Mouse (Mus musculus): ENCODE data around the gene Tmsb15b1. TPM values are rescaled to one million over a fixed set of nuclear protein-coding genes. Genes with fewer than 3 reads are reported as not detected.

The Tmsb15b1 gene
- polyA plus RNA-seq (2015; fragmentation: Nextera tagmentation; extraction: Ambion mirVana) = 45.1 and 49.1 TPM in 2 replicates

DNA sequence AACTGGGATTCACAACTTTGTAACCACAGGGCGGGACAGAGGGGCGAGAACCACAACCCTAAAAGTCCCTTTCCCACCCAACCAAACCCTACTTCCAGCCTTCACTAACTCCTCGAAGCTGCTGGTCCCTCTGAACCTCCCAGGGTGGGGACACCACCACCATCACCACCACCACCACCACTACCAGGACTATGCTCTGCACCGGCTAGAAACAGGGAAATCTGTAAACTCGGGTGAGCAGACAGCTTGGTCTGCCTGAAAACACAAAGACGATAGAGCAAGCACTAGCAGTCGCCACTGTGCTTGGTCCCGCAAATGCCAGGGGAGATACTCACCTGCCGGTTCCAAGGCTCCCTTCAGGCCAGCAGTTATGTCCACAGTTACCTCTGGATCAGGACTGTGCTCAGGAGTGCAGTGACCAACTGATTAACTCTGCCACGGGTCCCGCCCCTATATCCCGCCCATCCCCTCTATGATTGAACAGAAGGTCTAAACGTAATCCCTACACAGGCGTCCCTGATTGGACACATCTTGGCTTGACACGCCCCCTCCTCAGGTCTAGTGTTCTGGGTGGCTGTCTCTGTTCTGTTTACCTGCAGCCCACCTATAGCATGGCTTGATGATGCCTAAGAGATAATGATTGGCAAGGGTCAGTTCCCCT lies at the start of gene Tmsb15b1, which contains the start of gene Tmsb15l:
Gene Tmsb15b1 (minus strand): TSS at position 451 of the 661 bp plus-strand sequence.
Gene Tmsb15l (minus strand): TSS at position 446 of the 661 bp plus-strand sequence.
- Histone ChIP-seq H3K9ac (peak within 1 kb of the TSS; percentile 65), H3K4me1 (no peaks in the 10 kb centered on the region), H3K9me3 (no peaks in the 10 kb centered on the region), H3K27me3 (no peaks in the 10 kb centered on the region; the same call in 1 of the 2 replicates), H3K4me3 (peak within 1 kb of the TSS; percentile 52), H3K27ac (no peak within 1 kb of the TSS), H3K36me3 (no peaks in the 10 kb centered on the region), H3K4me2 (peak within 1 kb of the TSS; percentile 57)
- ATAC-seq (ENCODE audit: insufficient number of reproducible peaks, insufficient read depth, low FRiP score, low TSS enrichment, low read depth) = peak; percentile 99
- 31% methylated on average over 15 of the region's 15 CpGs for WGBS

GRCm38 (mm10) chrX:137019310-137019709 lies 42.6 kb upstream of the Tmsb15b1 start:
- Histone ChIP-seq H3K27ac (no peak overlapping the region), H3K4me1 (no peaks in the 10 kb centered on the region), H3K27me3 (no peaks in the 10 kb centered on the region), H3K9ac (no peak overlapping the region), H3K9me3 (no peaks in the 10 kb centered on the region), H3K36me3 (no peaks in the 10 kb centered on the region), H3K4me2 (no peak overlapping the region), H3K4me3 (no peak overlapping the region)
- WGBS = 27% methylated on average over 1 of the region's 1 CpGs
- ATAC-seq (ENCODE audit: insufficient number of reproducible peaks, insufficient read depth, low FRiP score, low TSS enrichment, low read depth) = no peak

DNA sequence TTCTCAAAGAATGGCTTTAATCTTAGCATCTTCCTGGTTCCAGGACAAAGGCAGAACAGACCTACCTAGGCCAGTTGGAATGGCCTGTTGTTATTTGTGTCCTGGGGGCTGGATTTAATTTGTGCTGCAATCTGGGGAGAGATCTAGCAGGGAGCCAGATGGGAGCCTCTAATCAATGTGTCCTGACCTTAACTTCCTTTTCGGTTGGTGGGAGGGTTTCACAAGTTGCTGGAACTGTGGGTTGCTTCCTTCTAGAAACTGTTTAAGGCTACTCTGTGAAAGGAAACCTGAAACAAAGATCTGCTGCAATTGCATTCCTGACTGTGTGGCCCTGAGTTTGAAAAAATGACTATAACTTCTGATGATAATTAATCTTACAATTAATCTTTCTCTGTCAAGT lies 41.0 kb upstream of the Tmsb15b1 start:
- H3K4me1 ChIP-seq = no peaks in the 10 kb centered on the region
- H3K4me3 ChIP-seq = no peak overlapping the region
- ATAC-seq (ENCODE audit: insufficient number of reproducible peaks, insufficient read depth, low FRiP score, low TSS enrichment, low read depth) = no peak
- no peak overlapping the region for H3K4me2 ChIP-seq
- no peak overlapping the region for H3K27ac ChIP-seq
- no peak overlapping the region for H3K9ac ChIP-seq
- no peaks in the 10 kb centered on the region for H3K36me3 ChIP-seq
- no peaks in the 10 kb centered on the region for H3K27me3 ChIP-seq
- 30% methylated on average over 1 of the region's 1 CpGs for WGBS
- H3K9me3 ChIP-seq = no peaks in the 10 kb centered on the region

DNA sequence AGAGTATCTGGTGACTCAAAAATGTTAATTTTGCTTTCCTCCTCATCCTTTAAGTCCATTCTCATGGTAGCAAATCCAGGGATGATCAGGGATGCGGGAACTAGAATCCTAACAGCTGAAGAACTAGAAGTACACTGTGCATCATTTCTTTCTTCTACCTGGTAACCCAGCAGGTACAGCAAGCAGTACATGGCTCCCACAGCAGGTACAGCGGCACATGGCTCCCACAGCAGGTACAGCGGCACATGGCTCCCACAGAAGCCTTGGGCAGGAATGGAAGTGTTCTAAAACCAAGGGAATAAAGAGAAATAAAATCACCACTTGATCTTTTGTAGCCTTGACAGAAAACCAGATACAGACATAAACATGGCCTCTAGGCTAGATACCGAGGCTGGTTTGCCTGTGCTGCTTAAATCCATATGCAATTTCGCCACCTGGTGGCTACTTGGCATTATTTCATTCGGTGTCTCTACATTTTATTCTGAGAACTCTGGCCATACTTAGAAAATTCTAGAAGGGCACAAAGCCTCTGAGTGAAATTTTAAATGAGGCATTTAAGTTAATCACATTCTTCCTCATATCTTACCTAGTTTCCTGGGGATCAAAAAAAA lies 38.5 kb upstream of the Tmsb15b1 start:
- no peak for ATAC-seq (ENCODE audit: insufficient number of reproducible peaks, insufficient read depth, low FRiP score, low TSS enrichment, low read depth)
- Histone ChIP-seq H3K4me3 (no peak overlapping the region), H3K27me3 (no peaks in the 10 kb centered on the region), H3K4me1 (no peaks in the 10 kb centered on the region), H3K9ac (no peak overlapping the region), H3K36me3 (no peaks in the 10 kb centered on the region), H3K9me3 (no peaks in the 10 kb centered on the region), H3K4me2 (no peak overlapping the region), H3K27ac (no peak overlapping the region)
- 56% methylated on average over 6 of the region's 6 CpGs for WGBS

GRCm38 (mm10) chrX:136996256-136996655 lies 19.6 kb upstream of the Tmsb15b1 start:
- Histone ChIP-seq H3K4me2 (no peak overlapping the region), H3K9ac (no peak overlapping the region), H3K9me3 (no peaks in the 10 kb centered on the region), H3K27ac (no peak overlapping the region), H3K36me3 (no peaks in the 10 kb centered on the region), H3K4me1 (no peaks in the 10 kb centered on the region), H3K4me3 (no peak overlapping the region), H3K27me3 (peaks cover 36% of the 10 kb centered on the region)
- WGBS = 85% methylated on average over 2 of the region's 2 CpGs
- ATAC-seq (ENCODE audit: insufficient number of reproducible peaks, insufficient read depth, low FRiP score, low TSS enrichment, low read depth) = no peak

- WGBS = 34% methylated on average over 14 of the region's 14 CpGs
- Histone ChIP-seq H3K9ac (peak overlapping the region; percentile 64), H3K9me3 (no peaks in the 10 kb centered on the region), H3K4me2 (peak overlapping the region; percentile 62), H3K36me3 (no peaks in the 10 kb centered on the region), H3K4me3 (peak overlapping the region; percentile 48), H3K4me1 (no peaks in the 10 kb centered on the region), H3K27me3 (peaks cover 41% of the 10 kb centered on the region), H3K27ac (no peak overlapping the region)
- ATAC-seq (ENCODE audit: insufficient number of reproducible peaks, insufficient read depth, low FRiP score, low TSS enrichment, low read depth) = no peak
Observed at GRCm38 (mm10) chrX:136993641-136994040, 17.0 kb upstream of the Tmsb15b1 start.

- H3K4me1 ChIP-seq = no peaks in the 10 kb centered on the region
- no peak within 1 kb of the TSS for H3K27ac ChIP-seq
- H3K4me3 ChIP-seq = peak within 1 kb of the TSS; percentile 48
- H3K4me2 ChIP-seq = peak within 1 kb of the TSS; percentile 62
- ATAC-seq (ENCODE audit: insufficient number of reproducible peaks, insufficient read depth, low FRiP score, low TSS enrichment, low read depth) = peak; percentile 90
- WGBS = 24% methylated on average over 26 of the region's 26 CpGs
- peaks cover 41% of the 10 kb centered on the region for H3K27me3 ChIP-seq
- H3K9me3 ChIP-seq = no peaks in the 10 kb centered on the region
- H3K9ac ChIP-seq = peak within 1 kb of the TSS; percentile 64
- H3K36me3 ChIP-seq = no peaks in the 10 kb centered on the region
Observed at GRCm38 (mm10) chrX:136992978-136993547, 16.4 kb upstream of the Tmsb15b1 start, which contains the start of gene Zcchc18. Zcchc18 (plus strand) TSS chrX:136993155.

DNA sequence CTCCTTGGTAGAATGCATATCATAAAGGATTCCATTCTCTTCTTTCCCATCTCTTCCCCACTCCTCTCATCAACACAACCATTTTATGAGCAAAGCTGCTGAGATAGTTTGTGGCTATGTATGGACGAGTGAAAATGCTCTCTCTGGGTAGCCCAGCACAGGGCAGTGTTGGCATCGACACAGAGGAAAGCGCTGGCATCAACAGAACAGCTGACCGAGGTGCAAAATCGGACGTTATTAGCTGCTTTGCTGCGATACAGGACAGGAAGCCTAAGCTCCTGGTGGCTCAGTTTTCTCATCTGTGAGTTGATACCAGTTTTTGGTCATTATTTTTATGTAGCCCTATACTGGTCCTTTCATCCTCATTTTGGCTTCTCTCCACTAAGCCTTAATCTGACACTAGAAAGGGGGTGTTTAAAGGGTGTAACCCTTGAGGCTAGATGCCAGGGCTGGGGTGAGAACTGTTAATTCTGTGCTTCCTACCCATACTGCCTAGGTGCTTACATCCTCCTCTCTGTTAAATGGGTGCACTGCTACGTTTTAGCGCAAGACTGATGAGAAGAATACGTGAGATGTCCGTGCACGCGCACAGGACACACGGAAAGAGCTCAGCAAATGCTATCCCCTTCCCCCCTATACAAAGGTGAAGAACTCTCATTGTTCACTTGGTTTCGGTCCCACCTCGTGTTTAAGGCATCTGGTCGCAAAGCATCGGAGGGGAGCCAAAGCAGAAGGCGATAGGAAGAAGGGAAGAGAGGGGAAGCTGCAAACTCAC lies 15.7 kb upstream of the Tmsb15b1 start:
- Histone ChIP-seq H3K36me3 (no peaks in the 10 kb centered on the region), H3K4me1 (no peaks in the 10 kb centered on the region), H3K27me3 (peaks cover 39% of the 10 kb centered on the region), H3K9me3 (no peaks in the 10 kb centered on the region), H3K4me3 (peak overlapping the region; percentile 48), H3K9ac (peak overlapping the region; percentile 64), H3K27ac (no peak overlapping the region), H3K4me2 (peak overlapping the region; percentile 62)
- WGBS = 25% methylated on average over 19 of the region's 19 CpGs
- no peak for ATAC-seq (ENCODE audit: insufficient number of reproducible peaks, insufficient read depth, low FRiP score, low TSS enrichment, low read depth)

GRCm38 (mm10) chrX:136991274-136991673 lies 14.6 kb upstream of the Tmsb15b1 start:
- H3K36me3 ChIP-seq = no peaks in the 10 kb centered on the region
- no peak overlapping the region for H3K4me2 ChIP-seq
- H3K27me3 ChIP-seq = peaks cover 37% of the 10 kb centered on the region
- no peak for ATAC-seq (ENCODE audit: insufficient number of reproducible peaks, insufficient read depth, low FRiP score, low TSS enrichment, low read depth)
- no peaks in the 10 kb centered on the region for H3K9me3 ChIP-seq
- no peaks in the 10 kb centered on the region for H3K4me1 ChIP-seq
- H3K4me3 ChIP-seq = no peak overlapping the region
- no peak overlapping the region for H3K9ac ChIP-seq
- WGBS = 64% methylated on average over 2 of the region's 2 CpGs
- no peak overlapping the region for H3K27ac ChIP-seq

- Histone ChIP-seq H3K9ac (no peak overlapping the region), H3K36me3 (no peaks in the 10 kb centered on the region), H3K9me3 (no peaks in the 10 kb centered on the region), H3K27me3 (peaks cover 3% of the 10 kb centered on the region; the same call in 1 of the 2 replicates), H3K4me2 (no peak overlapping the region), H3K27ac (no peak overlapping the region), H3K4me3 (no peak overlapping the region), H3K4me1 (no peaks in the 10 kb centered on the region)
- no peak for ATAC-seq (ENCODE audit: insufficient number of reproducible peaks, insufficient read depth, low FRiP score, low TSS enrichment, low read depth)
Observed at GRCm38 (mm10) chrX:136986039-136986438, 9.4 kb upstream of the Tmsb15b1 start.

DNA sequence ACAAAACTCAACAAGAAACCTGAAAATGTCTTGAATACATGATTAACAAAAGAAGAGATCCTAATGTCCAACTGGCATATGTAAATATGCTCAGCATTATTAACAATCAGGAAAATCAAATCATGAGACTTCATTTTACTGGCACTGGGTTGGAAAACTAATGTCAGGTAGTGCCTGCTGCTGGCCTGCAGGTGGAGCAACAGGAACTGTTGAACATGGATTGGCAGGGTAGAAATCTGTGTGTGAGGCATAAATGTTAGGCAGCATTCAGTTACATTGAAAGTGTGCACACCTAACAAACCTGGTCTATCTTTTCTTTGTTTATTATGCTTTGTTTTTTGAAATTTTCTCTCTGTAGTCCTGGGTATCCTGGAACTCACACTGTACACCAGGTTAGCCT lies 1.9 kb upstream of the Tmsb15b1 start:
- Histone ChIP-seq H3K27me3 (no peaks in the 10 kb centered on the region; the same call in 1 of the 2 replicates), H3K9ac (no peak overlapping the region), H3K9me3 (no peaks in the 10 kb centered on the region), H3K4me3 (no peak overlapping the region), H3K4me1 (no peaks in the 10 kb centered on the region), H3K4me2 (no peak overlapping the region), H3K27ac (no peak overlapping the region), H3K36me3 (no peaks in the 10 kb centered on the region)
- ATAC-seq (ENCODE audit: insufficient number of reproducible peaks, insufficient read depth, low FRiP score, low TSS enrichment, low read depth) = no peak

Measured in embryonic facial prominence, embryonic 13.5 days (tissue).